Mouse (Mus musculus) heart, adult 2 months (tissue): ENCODE results near the gene Vipr1.

ENCODE experiments used
- CTCF ChIP-seq: fragments of 200-600 bp; IDR thresholded peaks from 2 replicates; pipeline ENCODE4 v1.8.1; 2022; ENCODE audit warnings: antibody characterized with exemption, mild to moderate bottlenecking, moderate library complexity
- EP300 ChIP-seq: fragments of 200-500 bp; IDR thresholded peaks from 2 replicates; pipeline ENCODE4 v1.6.1; 2011; ENCODE audit warnings: low read depth, low read length, control low read depth; ENCODE audit not compliant: insufficient read depth
- POLR2A ChIP-seq: fragments of 200-500 bp; IDR thresholded peaks from 2 replicates; pipeline ENCODE4 v1.6.1; 2011; ENCODE audit warnings: mild to moderate bottlenecking, low read depth, low read length, control low read depth; ENCODE audit not compliant: insufficient read depth

- TF ChIP-seq CTCF, result peak; percentile 86
- no peak for TF ChIP-seq POLR2A
- 0 out of 2 replicates have a peak, but pooled peaks have one; percentile 38 for TF ChIP-seq EP300
Measured at GRCm38 (mm10) chr9:121679549-121679948, 37.0 kb downstream of the Vipr1 start.
